Mouse (Mus musculus): Measurements from ENCODE around the gene Ninj2.

Ninj2 gene

GRCm38 (mm10) chr6:120127321-120127720 lies 34.2 kb downstream of the Ninj2 start:
- DNase-seq (ENCODE audit: low read depth, low spot score): no peak

- peak; percentile 73 for DNase-seq (ENCODE audit: low read depth, low spot score)
Measured at GRCm38 (mm10) chr6:120134748-120135147, 41.6 kb downstream of the Ninj2 start.

- no peak for DNase-seq (ENCODE audit: low read depth, low spot score)
Measured at GRCm38 (mm10) chr6:120145439-120145838, 52.3 kb downstream of the Ninj2 start.

- DNase-seq (ENCODE audit: low read depth, low spot score): no peak
Measured at GRCm38 (mm10) chr6:120146676-120147075, 53.5 kb downstream of the Ninj2 start.

GRCm38 (mm10) chr6:120147411-120147810 lies 54.3 kb downstream of the Ninj2 start:
- no peak for DNase-seq (ENCODE audit: low read depth, low spot score)

- DNase-seq (ENCODE audit: low read depth, low spot score): no peak
Measured at GRCm38 (mm10) chr6:120148716-120149392, 55.7 kb downstream of the Ninj2 start.

- peak; percentile 57 for DNase-seq (ENCODE audit: low read depth, low spot score)
Measured at GRCm38 (mm10) chr6:120149458-120150120, 56.4 kb downstream of the Ninj2 start.

GRCm38 (mm10) chr6:120150206-120150605 lies 57.1 kb downstream of the Ninj2 start:
- no peak for DNase-seq (ENCODE audit: low read depth, low spot score)

- DNase-seq (ENCODE audit: low read depth, low spot score): peak; percentile 75
Measured at GRCm38 (mm10) chr6:120151616-120152053, 58.5 kb downstream of the Ninj2 start.

- DNase-seq (ENCODE audit: low read depth, low spot score): peak; percentile 45
Measured at GRCm38 (mm10) chr6:120152739-120153696, 59.9 kb downstream of the Ninj2 start.

GRCm38 (mm10) chr6:120154526-120155309 lies 61.6 kb downstream of the Ninj2 start:
- no peak for DNase-seq (ENCODE audit: low read depth, low spot score)

GRCm38 (mm10) chr6:120155510-120155909 lies 62.4 kb downstream of the Ninj2 start:
- DNase-seq (ENCODE audit: low read depth, low spot score): no peak

- no peak for DNase-seq (ENCODE audit: low read depth, low spot score)
Measured at GRCm38 (mm10) chr6:120157479-120157878, 64.3 kb downstream of the Ninj2 start.

- DNase-seq (ENCODE audit: low read depth, low spot score): no peak
Measured at GRCm38 (mm10) chr6:120159133-120159901, 66.2 kb downstream of the Ninj2 start.

GRCm38 (mm10) chr6:120162928-120163327 lies 69.8 kb downstream of the Ninj2 start:
- DNase-seq (ENCODE audit: low read depth, low spot score): no peak

GRCm38 (mm10) chr6:120164765-120165164 lies 71.6 kb downstream of the Ninj2 start:
- DNase-seq (ENCODE audit: low read depth, low spot score): no peak

- no peak for DNase-seq (ENCODE audit: low read depth, low spot score)
Measured at GRCm38 (mm10) chr6:120167574-120167973, 74.4 kb downstream of the Ninj2 start.

GRCm38 (mm10) chr6:120172294-120173017 lies 79.3 kb downstream of the Ninj2 start:
- no peak for DNase-seq (ENCODE audit: low read depth, low spot score)

GRCm38 (mm10) chr6:120174028-120174601 lies 81.0 kb downstream of the Ninj2 start:
- DNase-seq (ENCODE audit: low read depth, low spot score): no peak

All from ES-CJ7 (cell line).